Comparison of ENCODE assay signal across 12 mouse cellular contexts in the genomic region with DNA sequence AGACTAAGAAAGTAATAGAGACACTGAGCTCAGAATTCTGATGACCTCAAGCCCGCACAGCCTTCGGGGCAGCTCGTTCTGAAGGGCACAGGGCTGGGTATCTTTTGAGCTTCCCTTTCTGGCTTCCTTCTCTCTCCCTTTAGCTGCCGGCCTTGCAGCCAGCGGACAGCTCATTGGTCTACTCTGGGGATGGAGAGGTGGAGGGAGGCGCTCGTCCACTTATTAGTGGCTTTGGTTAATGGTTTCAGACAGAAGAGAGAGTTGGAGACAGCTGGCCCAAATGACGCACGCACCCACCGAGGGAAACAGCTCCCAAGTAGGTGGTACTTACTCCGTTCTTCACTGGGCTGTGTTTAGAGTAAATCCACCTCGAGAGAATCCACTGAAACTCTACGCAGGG.
DNase-seq lines count a peak whose midpoint lies in the region; ATAC-seq and TF ChIP-seq lines count a peak whose summit lies in the region.
"Had no signal": no experiment of that assay in that cellular context is flagged by ENCODE, and none has a peak within 500 bp of the region (broad histone marks: within the 10 kb centered on the region; RNA-seq: fewer than 3 reads in every experiment).

No protein-coding gene starts in this region.

- H3K9ac ChIP-seq in forebrain, embryonic 15.5 days (replicated peaks): no peak overlapping the region
- 0 out of 2 replicates have a peak overlapping the region, but pooled peaks have one; percentile 15 for H3K9ac ChIP-seq in midbrain, embryonic 12.5 days (replicated peaks)
- H3K9ac ChIP-seq in liver, embryonic 12.5 days: no peak overlapping the region
- H3K9ac ChIP-seq: liver, embryonic 13.5 days had no signal

- no peak for TF ChIP-seq POLR2A in cerebellum, adult 2 months (IDR thresholded peaks at IDR 0.05; ENCODE audit: borderline replicate concordance, insufficient read depth, low read length)

- no peaks in the 10 kb centered on the region for H3K36me3 ChIP-seq in forebrain, embryonic 15.5 days
- H3K36me3 ChIP-seq in midbrain, embryonic 12.5 days: no peaks in the 10 kb centered on the region
- H3K36me3 ChIP-seq in liver, embryonic 12.5 days: 0 out of 2 replicates have a peak, but pooled peaks cover 3% of the 10 kb centered on the region
- H3K36me3 ChIP-seq: liver, embryonic 13.5 days had no signal

- peak overlapping the region; percentile 25 for H3K4me2 ChIP-seq in forebrain, embryonic 15.5 days (replicated peaks)
- peak overlapping the region; percentile 43 for H3K4me2 ChIP-seq in midbrain, embryonic 12.5 days (replicated peaks)
- no peak overlapping the region for H3K4me2 ChIP-seq in liver, embryonic 12.5 days
- H3K4me2 ChIP-seq: liver, embryonic 13.5 days had no signal

- TF ChIP-seq CTCF in cerebellum, adult 2 months (IDR thresholded peaks at IDR 0.05; ENCODE audit: borderline replicate concordance, insufficient read depth, low read depth, low read length): no peak

- no peak overlapping the region for H3K4me3 ChIP-seq in cerebellum, adult 2 months (replicated peaks; ENCODE audit: insufficient read depth, low read depth, low read length)
- no peak overlapping the region for H3K4me3 ChIP-seq in forebrain, embryonic 15.5 days
- H3K4me3 ChIP-seq in midbrain, embryonic 12.5 days: no peak overlapping the region
- no peak overlapping the region for H3K4me3 ChIP-seq in liver, embryonic 12.5 days
- H3K4me3 ChIP-seq: erythroblast, embryonic 14.5 days; liver, embryonic 13.5 days had no signal

- peak; percentile 45 for ATAC-seq in forebrain, embryonic 15.5 days (replicated peaks)
- ATAC-seq in midbrain, embryonic 12.5 days (ENCODE audit: low FRiP score, low read depth): peak; percentile 50; the same call in 1 of the 2 replicates
- ATAC-seq in liver, embryonic 12.5 days: no peak
- ATAC-seq: activated CD4-positive, CD25-positive, alpha-beta regulatory T cell, adult 4 months; inflammation-experienced regulatory T-cells, adult 6 months had no signal

- 15% methylated on average over 13 of the region's 13 CpGs for WGBS in cerebellum, adult 2 months
- WGBS in forebrain, embryonic 15.5 days: 5% methylated on average over 13 of the region's 13 CpGs
- WGBS in midbrain, embryonic 12.5 days: 23% methylated on average over 13 of the region's 13 CpGs
- 50% methylated on average over 13 of the region's 13 CpGs for WGBS in liver, embryonic 12.5 days (ENCODE audit: insufficient replicate concordance)

- peak; percentile 49 to 53 for DNase-seq in cerebellum, postnatal 10 days
- no peak for DNase-seq in cerebellum, adult 2 months
- peak; percentile 35 for DNase-seq in embryo, embryonic 10.5 days (ENCODE audit: low spot score)
- no peak for DNase-seq in thymus, postnatal 25 days
- DNase-seq in spleen, adult 18-20 months: no peak
- DNase-seq: liver, embryonic 13.5 days had no signal

- no peaks in the 10 kb centered on the region for H3K27me3 ChIP-seq in cerebellum, adult 2 months (ENCODE audit: control insufficient read depth, insufficient read depth, low read length)
- no peaks in the 10 kb centered on the region for H3K27me3 ChIP-seq in forebrain, embryonic 15.5 days
- H3K27me3 ChIP-seq in midbrain, embryonic 12.5 days: peaks cover 15% of the 10 kb centered on the region
- H3K27me3 ChIP-seq in liver, embryonic 12.5 days (replicated peaks): no peaks in the 10 kb centered on the region
- H3K27me3 ChIP-seq: liver, embryonic 13.5 days had no signal

- H3K9me3 ChIP-seq in forebrain, embryonic 15.5 days: no peaks in the 10 kb centered on the region
- H3K9me3 ChIP-seq in midbrain, embryonic 12.5 days: peaks cover 8% of the 10 kb centered on the region; the same call in 1 of the 2 replicates
- no peaks in the 10 kb centered on the region for H3K9me3 ChIP-seq in liver, embryonic 12.5 days (replicated peaks)
- H3K9me3 ChIP-seq: liver, embryonic 13.5 days had no signal

- H3K4me1 ChIP-seq in cerebellum, adult 2 months (ENCODE audit: control insufficient read depth, insufficient read depth, low read length): no peaks in the 10 kb centered on the region
- H3K4me1 ChIP-seq in forebrain, embryonic 15.5 days: peaks cover 14% of the 10 kb centered on the region
- peaks cover 17% of the 10 kb centered on the region for H3K4me1 ChIP-seq in midbrain, embryonic 12.5 days
- no peaks in the 10 kb centered on the region for H3K4me1 ChIP-seq in liver, embryonic 12.5 days
- H3K4me1 ChIP-seq: liver, embryonic 13.5 days had no signal

- no peak overlapping the region for H3K27ac ChIP-seq in cerebellum, adult 2 months (ENCODE audit: insufficient read depth, low read length)
- H3K27ac ChIP-seq in forebrain, embryonic 15.5 days (replicated peaks): no peak overlapping the region
- no peak overlapping the region for H3K27ac ChIP-seq in midbrain, embryonic 12.5 days (replicated peaks)
- H3K27ac ChIP-seq in liver, embryonic 12.5 days: no peak overlapping the region
- H3K27ac ChIP-seq: liver, embryonic 13.5 days had no signal

Comparison
In these comparisons a context has a peak if more than half of its experiments do, and no peak if none do; other contexts are left out.
1. DNase-seq: peak in cerebellum, postnatal 10 days (2 of 2) and embryo, embryonic 10.5 days (single experiment); none in cerebellum, adult 2 months (0 of 2), thymus, postnatal 25 days (single experiment) and spleen, adult 18-20 months (0 of 2).